Mouse (Mus musculus) spleen, adult 12 weeks (tissue): ENCODE results near the gene Olfr609.
"Not testable (repeated sequence)": the region's sequence is repeated elsewhere in the genome, so short reads cannot be mapped to it uniquely, and the experiment has no call there.

ENCODE experiments used
- DNase-seq: peaks from one replicate; pipeline ENCODE4 v3.0.0; 2022; ENCODE audit warnings: low spot score

Gene Olfr609

GRCm38 (mm10) chr7:103497962-103498361 lies at the start of gene Olfr609:
Gene Olfr609 (minus strand): TSS chr7:103498062.
- DNase-seq, result no peak

GRCm38 (mm10) chr7:103542617-103543016 lies 44.8 kb upstream of the Olfr609 start, which contains the start of gene Olfr612:
Gene Olfr612 (minus strand): TSS chr7:103542717.
- DNase-seq, result not testable (repeated sequence)

- not testable (repeated sequence) for DNase-seq
Measured at GRCm38 (mm10) chr7:103520746-103521145, 22.9 kb upstream of the Olfr609 start, which contains the start of gene Olfr611. Gene Olfr611 (minus strand): TSS chr7:103520846.

GRCm38 (mm10) chr7:103512022-103512421 lies 14.2 kb upstream of the Olfr609 start, which contains the start of gene Olfr610:
Gene Olfr610 (minus strand): TSS chr7:103512122.
- DNase-seq, result no peak

- not testable (repeated sequence) for DNase-seq
Measured at GRCm38 (mm10) chr7:103477106-103477505, 20.8 kb downstream of the Olfr609 start.

GRCm38 (mm10) chr7:103469577-103469976 lies 28.3 kb downstream of the Olfr609 start, which contains the start of gene Olfr608:
Gene Olfr608 (plus strand): TSS chr7:103469877.
- DNase-seq, result no peak

- DNase-seq, result no peak
Measured at GRCm38 (mm10) chr7:103460590-103460989, 37.3 kb downstream of the Olfr609 start.

- DNase-seq, result no peak
Measured at GRCm38 (mm10) chr7:103448746-103449145, 49.1 kb downstream of the Olfr609 start, which contains the start of gene Olfr606. Gene Olfr606 (plus strand): TSS chr7:103449046.

- DNase-seq, result no peak
Measured at GRCm38 (mm10) chr7:103445339-103445738, 52.5 kb downstream of the Olfr609 start, which contains the start of gene Olfr605. Gene Olfr605 (minus strand): TSS chr7:103445439.
